In genomic region chr16:21399942-21400341, GRCm38 (mm10) we compare ENCODE assay signal across 32 mouse cellular contexts. TPM values are rescaled to one million over a fixed set of nuclear protein-coding genes. Genes with fewer than 3 reads are reported as not detected.
DNase-seq lines count a peak whose midpoint lies in the region; ATAC-seq and TF ChIP-seq lines count a peak whose summit lies in the region.
"Had no signal": no experiment of that assay in that cellular context is flagged by ENCODE, and none has a peak within 500 bp of the region (broad histone marks: within the 10 kb centered on the region; RNA-seq: fewer than 3 reads in every experiment).

No protein-coding gene starts in this region.

- DNase-seq in heart, adult 11 months = peak; percentile 88
- no peak for DNase-seq in heart, postnatal 4 days
- DNase-seq in liver, postnatal 0 days = peak; percentile 21
- peak; percentile 40 for DNase-seq in 416B (ENCODE audit: low read depth)
- DNase-seq in T-cell, adult 2 months (ENCODE audit: low spot score) = no peak
- DNase-seq: adrenal gland, postnatal 10 days; cerebellum, adult 11 months; cerebellum, adult 9-10 months; cerebellum, postnatal 36 days; embryo, embryonic 11 days; forebrain, postnatal 0 days; gastrocnemius, postnatal 10 days; kidney, adult 2 months; kidney, postnatal 36 days; left cerebral cortex, postnatal 4 days; retina, postnatal 1 day; right cerebral cortex, postnatal 25 days; thymus, postnatal 25 days had no signal

- WGBS in liver, postnatal 0 days (ENCODE audit: insufficient replicate concordance) = 51% methylated on average over 4 of the region's 4 CpGs
- 37% methylated on average over 4 of the region's 4 CpGs for WGBS in liver, embryonic 12.5 days (ENCODE audit: insufficient replicate concordance)

- peaks cover 3% of the 10 kb centered on the region; the same call in 1 of the 2 replicates for H3K27me3 ChIP-seq in liver, postnatal 0 days (ENCODE audit: insufficient read depth, low read length)
- H3K27me3 ChIP-seq in liver, embryonic 12.5 days (replicated peaks) = peaks cover 8% of the 10 kb centered on the region
- H3K27me3 ChIP-seq: embryonic facial prominence, embryonic 13.5 days; heart, embryonic 15.5 days; hindbrain, embryonic 15.5 days; lung, embryonic 15.5 days; neural tube, embryonic 15.5 days had no signal

- no peak overlapping the region for H3K4me3 ChIP-seq in liver, postnatal 0 days (ENCODE audit: low read depth, low read length)
- H3K4me3 ChIP-seq in liver, embryonic 12.5 days = no peak overlapping the region
- H3K4me3 ChIP-seq: embryonic facial prominence, embryonic 13.5 days; heart, embryonic 10.5 days; heart, embryonic 15.5 days; hindbrain, embryonic 15.5 days; layer of hippocampus, adult 2 months; lung, embryonic 15.5 days; neural tube, embryonic 15.5 days had no signal

- no peak overlapping the region for H3K4me2 ChIP-seq in liver, postnatal 0 days (ENCODE audit: low read depth, low read length)
- H3K4me2 ChIP-seq in liver, embryonic 12.5 days = no peak overlapping the region
- H3K4me2 ChIP-seq: embryonic facial prominence, embryonic 13.5 days; heart, embryonic 15.5 days; hindbrain, embryonic 15.5 days; lung, embryonic 15.5 days; midbrain, embryonic 11.5 days; neural tube, embryonic 15.5 days had no signal

- TF ChIP-seq EP300 in liver, postnatal 0 days (IDR thresholded peaks at IDR 0.05; ENCODE audit: low read depth) = no peak

- no peak for ATAC-seq in liver, postnatal 0 days
- ATAC-seq in liver, embryonic 12.5 days = no peak
- ATAC-seq in granulocyte monocyte progenitor cell, adult 5-6 weeks (replicated peaks; ENCODE audit: poor library complexity, severe bottlenecking) = peak; percentile 96
- ATAC-seq in cerebellum, adult (ENCODE audit: insufficient number of reproducible peaks, low FRiP score, low TSS enrichment) = no peak
- ATAC-seq: CD4-positive, CD25-positive, alpha-beta regulatory T cell, adult 4 months; forebrain, postnatal 0 days had no signal

- no peak overlapping the region for H3K9ac ChIP-seq in liver, postnatal 0 days (replicated peaks)
- no peak overlapping the region for H3K9ac ChIP-seq in liver, embryonic 12.5 days
- H3K9ac ChIP-seq: embryonic facial prominence, embryonic 13.5 days; forebrain, postnatal 0 days; heart, embryonic 15.5 days; hindbrain, embryonic 15.5 days; liver, embryonic 14.5 days; lung, embryonic 15.5 days; neural tube, embryonic 15.5 days had no signal

- H3K4me1 ChIP-seq in liver, postnatal 0 days (ENCODE audit: insufficient read depth) = no peaks in the 10 kb centered on the region
- 0 out of 2 replicates have a peak, but pooled peaks cover 3% of the 10 kb centered on the region for H3K4me1 ChIP-seq in liver, embryonic 12.5 days

- no peaks in the 10 kb centered on the region for H3K9me3 ChIP-seq in liver, postnatal 0 days (ENCODE audit: low read length)
- no peaks in the 10 kb centered on the region for H3K9me3 ChIP-seq in liver, embryonic 12.5 days (replicated peaks)
- H3K9me3 ChIP-seq: embryonic facial prominence, embryonic 13.5 days; heart, embryonic 10.5 days; heart, embryonic 15.5 days; hindbrain, embryonic 15.5 days; lung, embryonic 15.5 days; neural tube, embryonic 15.5 days had no signal

- no peak for TF ChIP-seq CTCF in liver, postnatal 0 days (IDR thresholded peaks at IDR 0.05; ENCODE audit: low read depth)

- no peaks in the 10 kb centered on the region for H3K36me3 ChIP-seq in liver, postnatal 0 days (replicated peaks; ENCODE audit: insufficient read depth, low read length)
- H3K36me3 ChIP-seq in liver, embryonic 12.5 days = no peaks in the 10 kb centered on the region
- H3K36me3 ChIP-seq: embryonic facial prominence, embryonic 13.5 days; heart, embryonic 10.5 days; heart, embryonic 15.5 days; hindbrain, embryonic 15.5 days; lung, embryonic 15.5 days; neural tube, embryonic 15.5 days had no signal

- H3K27ac ChIP-seq in liver, postnatal 0 days (ENCODE audit: low read depth) = no peak overlapping the region
- H3K27ac ChIP-seq in liver, embryonic 12.5 days = no peak overlapping the region
- H3K27ac ChIP-seq: embryonic facial prominence, embryonic 13.5 days; heart, embryonic 10.5 days; heart, embryonic 15.5 days; hindbrain, embryonic 15.5 days; layer of hippocampus, adult 2 months; liver, embryonic 14.5 days; lung, embryonic 15.5 days; macrophage; neural tube, embryonic 15.5 days had no signal

RNA-seq across cellular contexts. Expression of gene Vps8, which starts 23.0 kb away (rescaled TPM):
- 10 to 100 TPM; 25.4 to 26.0 TPM for total RNA-seq in heart, postnatal 4 days (2021)
- polyA plus RNA-seq in liver, postnatal 0 days (2015; fragmentation: Nextera tagmentation; extraction: Ambion mirVana) = 2.1 and 3.1 TPM in 2 replicates
- polyA plus RNA-seq in liver, embryonic 12.5 days (2016; fragmentation: Nextera tagmentation; extraction: Ambion mirVana) = 10.0 and 11.5 TPM in 2 replicates
- total RNA-seq in granulocyte monocyte progenitor cell, adult 5-6 weeks (2014; fragmentation: Nextera tagmentation) = 15.7 and 30.6 TPM in 2 replicates
- total RNA-seq in granulocyte monocyte progenitor cell, adult 5-6 weeks (2017) = 15.7 and 24.6 TPM in 2 replicates

Comparison
In these comparisons a context has a peak if more than half of its experiments do, and no peak if none do; other contexts are left out.
1. DNase-seq: peak in heart, adult 11 months (single experiment), liver, postnatal 0 days (single experiment) and 416B (single experiment); none in heart, postnatal 4 days (single experiment) and T-cell, adult 2 months (single experiment).